Mouse (Mus musculus) brain, embryonic 14.5 days (tissue): Measurements from ENCODE around the gene Pou3f1.

Experiments used
- CTCF ChIP-seq: fragments of 200-500 bp; IDR thresholded peaks from 2 replicates; pipeline ENCODE4 v1.5.1; 2012; ENCODE audit warnings: inconsistent platforms, mild to moderate bottlenecking, moderate library complexity, borderline replicate concordance; ENCODE audit not compliant: insufficient read depth, insufficient read length; ENCODE audit errors: extremely low read depth
- POLR2A ChIP-seq: fragments of 200-500 bp; IDR thresholded peaks from 2 replicates; pipeline ENCODE4 v1.6.1; 2012; ENCODE audit warnings: mild to moderate bottlenecking, inconsistent platforms, borderline replicate concordance; ENCODE audit not compliant: poor library complexity, insufficient read depth, insufficient read length, severe bottlenecking; ENCODE audit errors: extremely low read depth

- TF ChIP-seq POLR2A (no peak), CTCF (no peak)
Observed at GRCm38 (mm10) chr4:124704797-124705474, 48.3 kb downstream of the Pou3f1 start.
